Mouse (Mus musculus) MEL-GATA-1-ER (cell line): ENCODE measurements around the gene Gcn1l1.

Source experiments
- DNase-seq: peaks from one replicate; pipeline ENCODE4 v3.0.0-alpha.2; 2012; ENCODE audit warnings: low read depth; ENCODE audit errors: extremely low read depth

The Gcn1l1 gene

GRCm38 (mm10) chr5:115603561-115603960 is 38.5 kb downstream of the Gcn1l1 start:
- DNase-seq = no peak

GRCm38 (mm10) chr5:115611566-115611965 is 46.5 kb downstream of the Gcn1l1 start:
- DNase-seq = no peak

- no peak for DNase-seq
Observed at GRCm38 (mm10) chr5:115613332-115613731, 48.3 kb downstream of the Gcn1l1 start.

- no peak for DNase-seq
Observed at GRCm38 (mm10) chr5:115614948-115615347, 49.9 kb downstream of the Gcn1l1 start.

- no peak for DNase-seq
Observed at GRCm38 (mm10) chr5:115619690-115620089, 54.6 kb downstream of the Gcn1l1 start.

- DNase-seq = no peak
Observed at GRCm38 (mm10) chr5:115622686-115623085, 57.6 kb downstream of the Gcn1l1 start.

- DNase-seq = peak; percentile 87
Observed at GRCm38 (mm10) chr5:115623694-115624440, 58.8 kb downstream of the Gcn1l1 start.

- DNase-seq = peak; percentile 65
Observed at GRCm38 (mm10) chr5:115626237-115626886, 61.3 kb downstream of the Gcn1l1 start.

GRCm38 (mm10) chr5:115628083-115628482 is 63.0 kb downstream of the Gcn1l1 start:
- DNase-seq = no peak

GRCm38 (mm10) chr5:115629672-115630071 is 64.6 kb downstream of the Gcn1l1 start:
- DNase-seq = no peak

- no peak for DNase-seq
Observed at GRCm38 (mm10) chr5:115630291-115630690, 65.2 kb downstream of the Gcn1l1 start.

- DNase-seq = peak; percentile 58
Observed at GRCm38 (mm10) chr5:115631505-115632357, 66.7 kb downstream of the Gcn1l1 start, which contains the start of gene Rab35. TSS of gene Rab35 (plus strand) at chr5:115631908.

- DNase-seq = no peak
Observed at GRCm38 (mm10) chr5:115632358-115632714, 67.3 kb downstream of the Gcn1l1 start.

GRCm38 (mm10) chr5:115633060-115633459 is 68.0 kb downstream of the Gcn1l1 start:
- no peak for DNase-seq

- DNase-seq = no peak
Observed at GRCm38 (mm10) chr5:115634046-115634445, 69.0 kb downstream of the Gcn1l1 start.

GRCm38 (mm10) chr5:115635536-115635935 is 70.5 kb downstream of the Gcn1l1 start:
- DNase-seq = no peak

GRCm38 (mm10) chr5:115644192-115644591 is 79.1 kb downstream of the Gcn1l1 start:
- DNase-seq = no peak

- DNase-seq = no peak
Observed at GRCm38 (mm10) chr5:115648876-115649275, 83.8 kb downstream of the Gcn1l1 start.

GRCm38 (mm10) chr5:115649699-115650098 is 84.6 kb downstream of the Gcn1l1 start:
- no peak for DNase-seq

GRCm38 (mm10) chr5:115650885-115651284 is 85.8 kb downstream of the Gcn1l1 start:
- DNase-seq = no peak

- no peak for DNase-seq
Observed at GRCm38 (mm10) chr5:115651821-115652220, 86.8 kb downstream of the Gcn1l1 start.
